Mouse (Mus musculus): ENCODE results near the gene Ugt2b38. TPM values are rescaled to one million over a fixed set of nuclear protein-coding genes. Genes with fewer than 3 reads are reported as not detected.
A peak's percentile ranks its signal among the peaks of the same experiment; 100 is the strongest.
"Not testable (repeated sequence)": the region's sequence is repeated elsewhere in the genome, so short reads cannot be mapped to it uniquely, and the experiment has no call there.

Ugt2b38 gene
- polyA plus RNA-seq, 1 experiment from 2014 or later, result not detected

GRCm38 (mm10) chr5:87373502-87373863, 50.5 kb downstream of the Ugt2b38 start:
- Histone ChIP-seq H3K27me3 (replicated peaks) (no peaks in the 10 kb centered on the region), H3K4me3 (replicated peaks) (no peak overlapping the region), H3K9ac (no peak overlapping the region), H3K4me1 (replicated peaks) (no peaks in the 10 kb centered on the region), H3K36me3 (no peaks in the 10 kb centered on the region), H3K27ac (no peak overlapping the region), H3K9me3 (no peaks in the 10 kb centered on the region), H3K4me2 (replicated peaks) (no peak overlapping the region)
- WGBS, result 41% methylated on average over 1 of the region's 1 CpGs
- ATAC-seq, result no peak

DNA sequence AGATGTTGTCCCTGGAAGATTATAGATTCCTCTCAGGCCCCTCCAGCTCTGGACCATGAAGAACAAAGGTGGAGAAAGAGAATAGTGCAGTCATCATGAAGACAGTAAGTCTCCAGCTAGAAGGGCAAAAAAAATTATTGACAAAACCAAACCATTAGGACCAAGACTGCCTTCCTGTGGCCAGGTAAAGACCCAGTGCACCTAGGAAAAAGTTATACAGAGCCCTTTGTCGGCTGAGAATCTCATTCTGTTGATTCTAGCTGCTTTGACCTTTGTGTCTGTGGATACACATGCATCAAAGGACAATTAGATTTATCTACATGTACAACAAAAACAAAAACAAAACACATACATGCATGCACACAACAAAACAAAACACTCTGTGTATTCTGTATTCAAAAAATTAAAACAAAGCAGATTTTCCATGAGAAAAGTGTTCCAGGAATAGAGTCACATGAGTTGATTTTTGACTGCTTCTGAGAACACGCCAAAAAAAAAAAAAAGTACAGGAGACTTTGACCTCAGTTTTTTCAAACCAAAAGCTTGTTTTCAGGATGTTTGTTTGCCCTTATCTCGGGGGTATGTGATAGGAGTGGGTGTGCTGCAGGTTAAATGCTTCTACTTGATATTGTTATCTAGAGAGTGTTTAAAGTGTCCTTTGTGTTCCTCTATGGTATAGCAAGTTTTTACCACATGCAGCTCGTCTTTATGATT, 51.1 kb downstream of the Ugt2b38 start:
- not testable (repeated sequence) for H3K4me3 ChIP-seq (replicated peaks); H3K36me3 ChIP-seq; H3K27ac ChIP-seq; H3K4me2 ChIP-seq (replicated peaks); H3K9ac ChIP-seq; H3K27me3 ChIP-seq (replicated peaks); H3K4me1 ChIP-seq (replicated peaks); H3K9me3 ChIP-seq
- WGBS, result 40% methylated on average over 4 of the region's 4 CpGs
- peak; percentile 95 for ATAC-seq

Other genes starting within 250 kb of the Ugt2b38 start
- gene Ugt2b37, start 169.4 kb downstream of the Ugt2b38 start, polyA plus RNA-seq (2015; fragmentation: Nextera tagmentation; extraction: Ambion mirVana), result not detected in 2 replicates
- 3.1 and 3.6 TPM in 2 replicates for gene Ugt2a3, start 87.0 kb downstream of the Ugt2b38 start, polyA plus RNA-seq (2015; fragmentation: Nextera tagmentation; extraction: Ambion mirVana)
- not detected in 2 replicates for gene Ugt2a2, start 58.1 kb upstream of the Ugt2b38 start, polyA plus RNA-seq (2015; fragmentation: Nextera tagmentation; extraction: Ambion mirVana)
- gene Gm43638, start 62.6 kb upstream of the Ugt2b38 start, polyA plus RNA-seq (2015; fragmentation: Nextera tagmentation; extraction: Ambion mirVana), result not detected in 2 replicates
- gene Ugt2a1, start 66.7 kb upstream of the Ugt2b38 start, polyA plus RNA-seq (2015; fragmentation: Nextera tagmentation; extraction: Ambion mirVana), result not detected in 2 replicates
- 43.0 and 49.7 TPM in 2 replicates for gene Sult1b1, start 114.0 kb upstream of the Ugt2b38 start, polyA plus RNA-seq (2015; fragmentation: Nextera tagmentation; extraction: Ambion mirVana)
- gene Sult1d1, start 144.8 kb upstream of the Ugt2b38 start, polyA plus RNA-seq (2015; fragmentation: Nextera tagmentation; extraction: Ambion mirVana), result 43.6 and 56.5 TPM in 2 replicates
- gene Sult1e1, start 167.4 kb upstream of the Ugt2b38 start, polyA plus RNA-seq (2015; fragmentation: Nextera tagmentation; extraction: Ambion mirVana), result not detected in 2 replicates
- gene Csn1s1, start 242.0 kb upstream of the Ugt2b38 start, polyA plus RNA-seq (2015; fragmentation: Nextera tagmentation; extraction: Ambion mirVana), result not detected in 2 replicates